Mouse (Mus musculus): ENCODE measurements around the gene Ptpn5. TPM values are rescaled to one million over a fixed set of nuclear protein-coding genes. Genes with fewer than 3 reads are reported as not detected.

Ptpn5 gene
- polyA plus RNA-seq (2015; fragmentation: Illumina TruSeq; extraction: RNeasy Lipid Tissue Mini Kit (QIAGEN cat#74804); ENCODE audit: low read depth, low replicate concordance): 206 TPM

GRCm38 (mm10) chr7:47133331-47133730 is at the start of gene Ptpn5:
Ptpn5 (minus strand) TSS chr7:47133684.

GRCm38 (mm10) chr7:47050366-47050765 is 83.1 kb downstream of the Ptpn5 start, which contains the start of gene Tmem86a:
Tmem86a (plus strand) TSS chr7:47050601.

Other genes starting within 250 kb of the Ptpn5 start
- gene Tsg101, start 213.7 kb downstream of the Ptpn5 start, polyA plus RNA-seq (2015; fragmentation: Illumina TruSeq; extraction: RNeasy Lipid Tissue Mini Kit (QIAGEN cat#74804); ENCODE audit: low read depth, low replicate concordance): 135 TPM
- 10.6 TPM for gene Uevld, start 175.2 kb downstream of the Ptpn5 start, polyA plus RNA-seq (2015; fragmentation: Illumina TruSeq; extraction: RNeasy Lipid Tissue Mini Kit (QIAGEN cat#74804); ENCODE audit: low read depth, low replicate concordance)
- not detected for gene Gm9999, start 150.1 kb downstream of the Ptpn5 start, polyA plus RNA-seq (2015; fragmentation: Illumina TruSeq; extraction: RNeasy Lipid Tissue Mini Kit (QIAGEN cat#74804); ENCODE audit: low read depth, low replicate concordance)
- gene Spty2d1, start 125.3 kb downstream of the Ptpn5 start, polyA plus RNA-seq (2015; fragmentation: Illumina TruSeq; extraction: RNeasy Lipid Tissue Mini Kit (QIAGEN cat#74804); ENCODE audit: low read depth, low replicate concordance): 11.1 TPM
- gene Tmem86a, start 83.1 kb downstream of the Ptpn5 start, polyA plus RNA-seq (2015; fragmentation: Illumina TruSeq; extraction: RNeasy Lipid Tissue Mini Kit (QIAGEN cat#74804); ENCODE audit: low read depth, low replicate concordance): 19.5 TPM
- gene Mrgpra6, start 71.2 kb upstream of the Ptpn5 start, polyA plus RNA-seq (2015; fragmentation: Illumina TruSeq; extraction: RNeasy Lipid Tissue Mini Kit (QIAGEN cat#74804); ENCODE audit: low read depth, low replicate concordance): not detected
- gene Mrgpra9, start 119.2 kb upstream of the Ptpn5 start, polyA plus RNA-seq (2015; fragmentation: Illumina TruSeq; extraction: RNeasy Lipid Tissue Mini Kit (QIAGEN cat#74804); ENCODE audit: low read depth, low replicate concordance): not detected
- gene Mrgpra1, start 220.6 kb upstream of the Ptpn5 start, polyA plus RNA-seq (2015; fragmentation: Illumina TruSeq; extraction: RNeasy Lipid Tissue Mini Kit (QIAGEN cat#74804); ENCODE audit: low read depth, low replicate concordance): not detected

All from brain, adult 10 weeks (tissue).